Mouse (Mus musculus) midbrain, embryonic 12.5 days (tissue): Measurements from ENCODE around the gene Ago1. TPM values are rescaled to one million over a fixed set of nuclear protein-coding genes. Genes with fewer than 3 reads are reported as not detected.

ENCODE experiments used
- ATAC-seq: fragments of 200-750 bp; cut with Nextera tagmentation; 2 replicates; pipeline ENCODE4 v1.8.0; 2017; ENCODE audit warnings: low read depth, moderate TSS enrichment, moderate library complexity; ENCODE audit not compliant: low FRiP score
- H3K27ac ChIP-seq: fragments of 300-500 bp; sonication (generic); replicated peaks from 2 replicates; pipeline ENCODE4 v1.5.1; 2016; ENCODE audit warnings: mild to moderate bottlenecking
- H3K27me3 ChIP-seq: fragments of 300-500 bp; sonication (generic); 2 replicates; pipeline ENCODE4 v1.6.1; 2016; ENCODE audit warnings: mild to moderate bottlenecking
- H3K36me3 ChIP-seq: fragments of 300-500 bp; sonication (generic); 2 replicates; pipeline ENCODE4 v1.6.1; 2016
- H3K4me1 ChIP-seq: fragments of 300-500 bp; sonication (generic); 2 replicates; pipeline ENCODE4 v1.6.1; 2016
- H3K4me2 ChIP-seq: fragments of 300-500 bp; sonication (generic); replicated peaks from 2 replicates; pipeline ENCODE4 v1.6.1; 2016; ENCODE audit warnings: mild to moderate bottlenecking, moderate library complexity
- H3K4me3 ChIP-seq: fragments of 300-500 bp; sonication (generic); 2 replicates; pipeline ENCODE4 v1.5.1; 2016; ENCODE audit warnings: mild to moderate bottlenecking
- H3K9ac ChIP-seq: fragments of 300-500 bp; sonication (generic); replicated peaks from 2 replicates; pipeline ENCODE4 v1.6.1; 2016; ENCODE audit warnings: mild to moderate bottlenecking, moderate library complexity
- H3K9me3 ChIP-seq: fragments of 300-500 bp; sonication (generic); 2 replicates; pipeline ENCODE4 v1.6.1; 2016; ENCODE audit warnings: mild to moderate bottlenecking
- WGBS: fragments of 180-500 bp; shearing (Covaris S2); methylation state at CpG from one replicate; pipeline ENCODE4 v1.1.7; 2016; 5-methylcytosine and 5-hydroxymethylcytosine counted together
- polyA plus RNA-seq: library from polyadenylated mRNA; unstranded; fragments of >200 nt; fragmentation: Nextera tagmentation; extraction: Ambion mirVana; gene quantifications from 2 replicates; pipeline ENCODE4 v1.2.1, GENCODE M21; 2016

The Ago1 gene
- polyA plus RNA-seq, 1 experiment from 2014 or later, result 21.7 TPM

DNA sequence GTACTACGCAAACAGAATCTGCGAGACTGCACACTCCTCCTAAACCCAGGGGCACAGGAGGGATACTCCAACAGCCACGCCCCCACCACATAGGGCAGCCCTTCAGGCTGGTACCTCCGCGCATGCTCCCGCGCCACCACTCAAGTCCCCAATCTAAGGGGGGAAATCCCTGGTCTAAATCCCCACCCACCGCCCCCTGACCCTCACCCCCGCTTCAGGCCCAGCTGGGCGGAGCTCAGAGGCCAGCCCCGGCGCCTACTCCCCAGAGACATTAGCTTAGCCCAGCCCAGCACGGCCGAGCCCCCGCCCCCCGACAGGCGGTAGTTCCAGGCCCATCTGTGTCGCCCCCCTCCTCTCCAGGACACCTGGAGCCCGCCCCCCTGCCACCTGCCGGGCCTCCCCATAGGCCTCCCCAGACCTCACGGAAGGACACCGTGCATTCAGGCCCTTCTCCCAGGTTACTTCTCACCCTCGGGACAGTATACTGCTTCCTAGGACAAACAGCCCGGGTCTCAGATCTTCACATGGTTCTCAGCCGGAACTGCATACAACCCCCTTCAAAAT, 580 bp downstream of the Ago1 start:
- H3K4me1 ChIP-seq, result peaks cover 45% of the 10 kb centered on the region
- peak; percentile 66 for ATAC-seq
- peak overlapping the region; percentile 76 for H3K4me3 ChIP-seq
- no peaks in the 10 kb centered on the region for H3K36me3 ChIP-seq
- no peaks in the 10 kb centered on the region for H3K27me3 ChIP-seq
- H3K4me2 ChIP-seq, result peak overlapping the region; percentile 72
- WGBS, result under 1% methylated on average over 25 of the region's 25 CpGs
- H3K27ac ChIP-seq, result peak overlapping the region; percentile 99
- peak overlapping the region; percentile 96 for H3K9ac ChIP-seq
- H3K9me3 ChIP-seq, result no peaks in the 10 kb centered on the region

DNA sequence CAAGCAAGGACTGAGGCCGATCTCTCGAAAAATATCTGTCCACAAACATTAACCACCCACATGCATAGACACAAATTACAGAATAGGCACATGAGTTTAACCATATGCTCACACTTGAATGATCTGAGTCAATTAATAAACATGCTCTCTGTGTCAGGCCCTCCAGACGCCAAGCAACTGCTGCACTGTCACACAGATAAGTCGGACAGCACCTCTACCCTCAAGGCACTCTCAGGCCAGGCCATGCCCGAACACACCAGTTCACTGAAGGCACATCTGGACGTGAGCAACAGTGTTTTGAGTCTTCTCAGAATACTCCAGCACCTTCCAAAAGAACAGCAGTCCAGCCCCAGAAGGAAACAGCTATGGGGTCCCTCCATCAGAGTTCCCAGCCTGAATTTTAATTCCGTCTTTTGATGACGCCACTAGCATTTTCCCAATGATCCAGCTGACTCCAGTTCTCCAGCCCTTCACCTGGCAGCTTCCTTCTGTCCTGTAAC, 2.1 kb downstream of the Ago1 start:
- ATAC-seq, result 0 out of 2 replicates have a peak, but pooled peaks have one; percentile 1

DNA sequence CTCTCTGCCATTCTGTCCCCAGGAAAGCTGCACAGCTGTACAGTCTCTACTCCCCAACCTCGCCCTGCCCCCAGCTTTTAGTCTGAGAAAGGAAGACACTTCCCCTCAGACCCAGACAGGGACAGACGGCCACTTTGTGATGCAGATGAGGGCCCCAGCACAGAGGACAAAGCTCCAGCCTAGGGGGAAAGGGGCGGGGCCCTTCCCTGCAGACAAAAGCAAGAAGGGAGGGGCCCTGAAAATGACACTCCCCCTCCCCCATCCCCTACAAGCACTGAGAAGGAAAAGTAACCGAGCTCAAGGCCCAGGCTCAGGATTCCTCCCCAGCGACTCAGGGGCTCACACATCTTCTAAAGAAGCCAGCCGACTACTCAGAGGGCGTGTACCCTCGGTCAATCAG, 2.5 kb downstream of the Ago1 start:
- H3K9me3 ChIP-seq, result no peaks in the 10 kb centered on the region
- H3K27me3 ChIP-seq, result no peaks in the 10 kb centered on the region
- peak overlapping the region; percentile 76 for H3K4me3 ChIP-seq
- 2% methylated on average over 8 of the region's 8 CpGs for WGBS
- peak overlapping the region; percentile 72 for H3K4me2 ChIP-seq
- peaks cover 54% of the 10 kb centered on the region for H3K4me1 ChIP-seq
- H3K27ac ChIP-seq, result peak overlapping the region; percentile 99
- peak; percentile 78 for ATAC-seq
- peaks cover 12% of the 10 kb centered on the region for H3K36me3 ChIP-seq
- peak overlapping the region; percentile 66 for H3K9ac ChIP-seq

More for the DNA sequence above, 2.1 kb downstream of the Ago1 start:
- 9% methylated on average over 8 of the region's 8 CpGs for WGBS
- peak overlapping the region; percentile 99 for H3K27ac ChIP-seq
- H3K4me3 ChIP-seq, result peak overlapping the region; percentile 76
- H3K9ac ChIP-seq, result peak overlapping the region; percentile 66
- H3K36me3 ChIP-seq, result peaks cover 9% of the 10 kb centered on the region; the same call in 1 of the 2 replicates
- H3K9me3 ChIP-seq, result no peaks in the 10 kb centered on the region
- H3K4me1 ChIP-seq, result peaks cover 54% of the 10 kb centered on the region
- H3K4me2 ChIP-seq, result peak overlapping the region; percentile 72
- no peaks in the 10 kb centered on the region for H3K27me3 ChIP-seq

DNA sequence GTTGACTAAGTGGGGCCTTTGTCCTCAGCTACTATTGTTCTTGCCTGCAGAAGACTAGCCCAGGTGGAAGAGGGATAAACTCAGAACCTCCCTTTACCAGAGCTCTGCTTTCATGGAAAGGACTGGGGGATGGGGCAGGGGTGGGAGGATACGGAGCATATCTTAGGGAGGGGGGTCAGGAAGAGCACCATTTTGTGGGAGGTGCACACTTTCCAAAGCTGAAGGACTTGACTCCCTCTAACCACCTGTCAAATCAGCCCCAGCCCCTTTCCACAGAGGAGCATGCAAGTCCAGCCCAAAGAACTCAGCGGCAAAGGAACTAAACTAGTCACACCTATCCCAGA, 3.5 kb downstream of the Ago1 start:
- Histone ChIP-seq H3K27me3 (no peaks in the 10 kb centered on the region), H3K9ac (peak overlapping the region; percentile 66), H3K36me3 (peaks cover 22% of the 10 kb centered on the region), H3K27ac (peak overlapping the region; percentile 99), H3K4me3 (peak overlapping the region; percentile 76), H3K4me2 (peak overlapping the region; percentile 72), H3K9me3 (no peaks in the 10 kb centered on the region), H3K4me1 (peaks cover 54% of the 10 kb centered on the region)
- 7% methylated on average over 2 of the region's 2 CpGs for WGBS
- ATAC-seq, result no peak

DNA sequence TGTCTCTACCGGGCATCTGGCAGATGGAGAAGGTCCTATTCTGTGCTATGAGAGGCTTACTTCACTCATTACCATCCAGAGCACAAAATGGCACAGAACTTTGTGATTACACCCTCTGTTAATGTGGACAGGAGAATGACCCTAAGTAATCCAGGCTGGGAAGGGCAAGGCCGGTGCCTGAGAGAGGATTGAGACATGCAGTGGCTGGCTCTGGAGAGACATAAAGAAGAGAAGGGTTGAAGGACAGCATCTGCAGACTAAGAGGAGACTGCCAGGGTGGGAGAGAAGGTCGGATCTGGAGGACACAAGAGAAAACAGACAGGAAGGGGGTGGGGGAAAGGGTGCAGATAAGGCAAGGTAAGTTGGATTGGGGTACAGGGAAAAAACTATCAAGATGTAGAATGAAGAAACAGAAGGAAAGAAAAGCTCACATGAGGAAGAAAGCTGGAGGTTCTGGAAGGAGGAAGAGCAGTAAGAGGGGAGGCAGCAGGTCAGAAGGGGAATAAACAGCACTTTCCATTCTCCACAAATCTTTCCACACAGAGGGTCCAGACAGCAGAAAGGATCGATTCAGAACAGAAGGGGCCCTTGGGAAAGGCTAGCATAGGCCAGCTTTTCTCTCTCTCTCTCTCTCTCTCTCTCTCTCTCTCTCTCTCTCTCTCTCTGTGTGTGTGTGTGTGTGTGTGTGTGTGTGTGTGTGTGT, 4.0 kb downstream of the Ago1 start:
- Histone ChIP-seq H3K4me1 (peaks cover 54% of the 10 kb centered on the region), H3K27ac (peak overlapping the region; percentile 99), H3K4me2 (peak overlapping the region; percentile 72), H3K9me3 (no peaks in the 10 kb centered on the region), H3K36me3 (peaks cover 27% of the 10 kb centered on the region), H3K27me3 (no peaks in the 10 kb centered on the region), H3K4me3 (peak overlapping the region; percentile 76), H3K9ac (peak overlapping the region; percentile 66)
- no peak for ATAC-seq
- 8% methylated on average over 4 of the region's 4 CpGs for WGBS

DNA sequence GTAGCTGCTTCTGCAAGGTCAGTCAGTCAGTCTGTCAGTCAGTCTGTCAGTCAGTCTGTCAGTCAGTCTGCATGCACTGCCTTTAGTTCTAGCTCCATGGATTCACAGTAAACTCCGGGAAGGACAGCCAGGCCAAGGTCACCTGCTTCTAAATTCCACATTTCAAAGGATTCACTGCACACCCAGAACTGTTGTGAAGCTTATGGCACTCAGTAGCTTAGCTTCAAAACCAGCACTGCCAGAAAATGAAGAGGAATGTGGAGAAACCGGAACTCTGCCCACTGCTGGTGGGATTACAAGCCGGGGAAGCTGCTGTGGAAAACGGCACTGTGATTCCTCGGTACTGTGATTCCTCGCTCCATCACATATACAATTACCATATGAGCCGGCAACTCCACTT, 12.9 kb downstream of the Ago1 start:
- Histone ChIP-seq H3K9ac (no peak overlapping the region), H3K4me2 (no peak overlapping the region), H3K27ac (no peak overlapping the region), H3K4me3 (no peak overlapping the region), H3K36me3 (peaks cover 99% of the 10 kb centered on the region), H3K9me3 (no peaks in the 10 kb centered on the region), H3K4me1 (no peaks in the 10 kb centered on the region), H3K27me3 (no peaks in the 10 kb centered on the region)
- no peak for ATAC-seq
- 90% methylated on average over 7 of the region's 7 CpGs for WGBS

DNA sequence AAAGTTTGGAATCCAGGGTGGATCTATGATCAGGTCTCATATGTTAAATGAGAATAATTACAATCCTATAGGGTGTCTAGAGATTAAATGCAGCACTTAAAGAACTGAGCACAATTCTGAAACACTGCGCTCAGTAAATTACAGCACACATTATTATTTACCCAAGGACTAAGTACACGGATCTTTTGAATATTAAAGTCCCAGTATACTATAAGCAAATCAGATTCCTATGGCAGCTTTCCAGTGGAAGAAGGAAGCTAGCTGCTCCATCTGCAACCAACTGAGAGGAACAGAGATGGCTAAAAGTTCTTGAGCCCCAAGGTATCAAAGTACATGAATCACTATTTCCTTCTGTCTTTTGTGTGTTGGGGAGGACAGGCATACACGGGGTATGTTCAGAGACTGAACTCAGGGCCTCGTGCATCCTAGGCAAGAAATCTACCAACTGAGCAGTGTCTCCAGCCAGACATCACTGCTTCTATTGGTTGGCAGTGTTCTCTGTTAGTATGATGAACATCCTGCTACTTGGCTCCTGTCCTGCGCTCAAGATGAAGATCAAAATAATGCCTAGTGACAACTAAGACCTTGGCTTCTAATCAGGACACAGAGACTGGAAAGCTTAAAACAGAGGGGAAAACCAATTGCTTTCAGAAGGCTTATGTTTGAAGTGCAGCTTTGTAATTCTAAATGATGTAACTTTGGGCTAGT, 13.7 kb downstream of the Ago1 start:
- H3K4me1 ChIP-seq, result no peaks in the 10 kb centered on the region
- H3K4me3 ChIP-seq, result no peak overlapping the region
- WGBS, result 96% methylated on average over 5 of the region's 5 CpGs
- ATAC-seq, result no peak
- no peak overlapping the region for H3K4me2 ChIP-seq
- no peak overlapping the region for H3K9ac ChIP-seq
- H3K9me3 ChIP-seq, result no peaks in the 10 kb centered on the region
- H3K36me3 ChIP-seq, result peaks cover 99% of the 10 kb centered on the region
- no peaks in the 10 kb centered on the region for H3K27me3 ChIP-seq
- H3K27ac ChIP-seq, result no peak overlapping the region

DNA sequence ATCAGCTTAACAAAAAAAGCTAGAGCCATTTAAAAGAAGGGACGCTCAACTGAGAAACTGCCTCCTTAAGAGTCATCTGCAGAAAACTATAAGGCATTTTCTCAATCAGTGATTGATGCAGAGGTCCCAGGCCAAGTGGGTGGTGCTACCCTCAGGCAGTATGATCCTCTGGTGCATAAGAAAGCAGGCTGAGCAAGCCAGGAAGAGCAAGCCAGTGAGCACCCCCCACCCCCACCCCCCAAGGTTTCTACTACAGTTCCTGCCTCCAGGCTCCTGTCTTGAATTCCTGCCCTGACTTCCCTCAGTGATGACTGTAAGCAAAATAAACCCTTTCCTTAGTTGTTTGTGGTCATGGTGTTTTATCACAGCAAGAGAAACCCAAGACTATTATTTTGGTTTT, 18.1 kb downstream of the Ago1 start:
- no peaks in the 10 kb centered on the region for H3K4me1 ChIP-seq
- no peaks in the 10 kb centered on the region for H3K9me3 ChIP-seq
- no peak overlapping the region for H3K4me3 ChIP-seq
- H3K4me2 ChIP-seq, result no peak overlapping the region
- no peak for ATAC-seq
- no peak overlapping the region for H3K27ac ChIP-seq
- H3K9ac ChIP-seq, result no peak overlapping the region
- H3K36me3 ChIP-seq, result peaks cover 94% of the 10 kb centered on the region
- WGBS, result 88% methylated on average over 1 of the region's 1 CpGs
- no peaks in the 10 kb centered on the region for H3K27me3 ChIP-seq

DNA sequence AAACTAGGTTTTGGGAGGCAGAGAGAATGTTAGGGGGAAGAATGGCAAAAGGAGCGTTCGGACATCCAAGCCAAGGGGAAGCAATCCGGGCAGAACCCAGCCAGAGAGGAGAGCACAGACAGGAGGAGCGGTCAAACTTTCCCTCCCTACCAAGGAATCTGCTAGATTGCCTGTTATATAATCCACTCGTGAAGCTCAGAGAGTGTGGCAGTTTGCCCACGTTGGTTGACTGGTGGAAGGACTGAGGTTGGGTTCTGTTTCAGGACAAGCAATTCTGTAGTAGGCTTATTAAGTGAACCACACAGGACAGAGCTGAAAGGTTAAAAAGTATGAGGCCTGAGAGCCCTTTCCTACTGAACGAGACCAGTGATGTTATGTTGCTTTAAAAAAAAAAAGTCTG, 21.3 kb downstream of the Ago1 start:
- H3K9ac ChIP-seq, result no peak overlapping the region
- no peak overlapping the region for H3K27ac ChIP-seq
- no peak for ATAC-seq
- H3K27me3 ChIP-seq, result no peaks in the 10 kb centered on the region
- no peak overlapping the region for H3K4me3 ChIP-seq
- H3K36me3 ChIP-seq, result peaks cover 83% of the 10 kb centered on the region
- no peaks in the 10 kb centered on the region for H3K9me3 ChIP-seq
- H3K4me2 ChIP-seq, result no peak overlapping the region
- no peaks in the 10 kb centered on the region for H3K4me1 ChIP-seq
- WGBS, result 95% methylated on average over 7 of the region's 7 CpGs

DNA sequence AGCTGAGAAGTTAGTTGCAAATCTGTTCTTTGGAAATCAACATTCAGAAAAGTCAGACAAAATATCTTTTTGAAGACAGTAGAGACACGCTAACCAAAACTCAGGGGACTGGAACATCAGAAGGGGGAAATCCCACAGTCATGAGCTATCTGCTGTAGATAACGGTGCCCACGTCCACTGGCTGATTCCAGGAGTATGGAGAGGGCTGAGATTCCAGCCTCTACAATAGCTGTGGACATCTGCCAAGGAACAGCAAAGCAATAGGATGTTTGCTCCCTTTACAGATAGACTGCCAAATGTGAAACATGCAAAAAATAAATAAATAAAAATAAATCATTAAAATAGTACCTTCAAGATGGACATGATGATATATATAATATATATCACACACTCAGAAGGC, 23.9 kb downstream of the Ago1 start:
- H3K36me3 ChIP-seq, result peaks cover 83% of the 10 kb centered on the region
- no peaks in the 10 kb centered on the region for H3K4me1 ChIP-seq

DNA sequence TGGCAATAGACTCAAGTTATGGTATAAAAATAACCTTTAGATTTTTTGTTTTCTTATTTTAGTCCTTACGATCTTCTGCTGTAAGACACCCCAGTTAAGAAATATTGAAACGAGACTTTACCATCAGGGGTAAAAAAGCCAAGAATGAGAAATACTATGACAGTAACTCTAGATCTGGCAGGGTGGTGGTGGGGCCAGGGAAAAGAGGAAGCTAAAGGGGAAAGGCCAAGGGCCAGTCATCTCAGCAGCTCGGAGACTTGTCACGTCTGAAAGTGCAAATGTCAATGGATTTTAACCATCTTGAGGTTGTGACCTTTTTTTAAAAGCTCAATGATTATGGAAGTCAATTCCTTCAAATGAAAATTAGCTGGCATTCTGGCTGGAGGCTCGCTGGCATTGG, 30.1 kb downstream of the Ago1 start:
- Histone ChIP-seq H3K4me3 (no peak overlapping the region), H3K36me3 (peaks cover 85% of the 10 kb centered on the region), H3K9ac (no peak overlapping the region), H3K27ac (no peak overlapping the region), H3K4me2 (no peak overlapping the region), H3K27me3 (no peaks in the 10 kb centered on the region), H3K4me1 (no peaks in the 10 kb centered on the region), H3K9me3 (no peaks in the 10 kb centered on the region)
- 80% methylated on average over 5 of the region's 5 CpGs for WGBS
- ATAC-seq, result no peak

More for the DNA sequence above, 23.9 kb downstream of the Ago1 start:
- no peak overlapping the region for H3K4me3 ChIP-seq
- no peaks in the 10 kb centered on the region for H3K9me3 ChIP-seq
- no peak overlapping the region for H3K9ac ChIP-seq
- H3K27me3 ChIP-seq, result no peaks in the 10 kb centered on the region
- no peak overlapping the region for H3K4me2 ChIP-seq
- 91% methylated on average over 3 of the region's 3 CpGs for WGBS
- no peak overlapping the region for H3K27ac ChIP-seq
- ATAC-seq, result no peak

DNA sequence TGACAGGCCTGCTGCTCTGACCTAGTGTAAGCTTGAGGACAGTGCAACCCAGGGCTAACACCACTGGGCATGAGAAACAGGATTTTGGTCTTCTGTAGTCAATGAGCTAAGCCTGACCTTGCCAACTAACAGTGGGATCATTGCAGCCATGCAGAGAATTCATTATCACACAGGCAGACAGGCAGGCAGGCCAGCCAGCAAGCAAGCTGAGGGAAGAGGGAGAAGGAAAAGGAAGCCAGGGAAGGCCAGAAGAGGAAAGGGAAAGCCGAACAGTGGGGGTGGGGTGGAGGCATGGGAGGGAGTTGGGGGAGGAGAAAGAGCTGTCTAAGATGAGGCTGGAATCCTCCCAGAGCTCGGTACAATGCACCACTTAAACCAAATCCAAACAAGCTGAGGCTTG, 32.1 kb downstream of the Ago1 start:
- Histone ChIP-seq H3K4me3 (no peak overlapping the region), H3K36me3 (peaks cover 65% of the 10 kb centered on the region), H3K27me3 (no peaks in the 10 kb centered on the region), H3K27ac (0 out of 2 replicates have a peak overlapping the region, but pooled peaks have one; percentile 15), H3K4me2 (no peak overlapping the region), H3K9me3 (no peaks in the 10 kb centered on the region), H3K4me1 (no peaks in the 10 kb centered on the region), H3K9ac (no peak overlapping the region)
- no peak for ATAC-seq
- WGBS, result 50% methylated on average over 2 of the region's 2 CpGs
